Mouse (Mus musculus) MEL (cell line): Measurements from ENCODE around the gene Gpr85. TPM values are rescaled to one million over a fixed set of nuclear protein-coding genes. Genes with fewer than 3 reads are reported as not detected.

Source experiments
- DNase-seq: peaks from one replicate; pipeline ENCODE4 v3.0.0; 2011; ENCODE audit warnings: low read depth, low spot score
- H3K27ac ChIP-seq: 2 replicates; pipeline ENCODE4 v1.5.1; 2012; ENCODE audit warnings: low read depth, mild to moderate bottlenecking, control low read depth, low read length, moderate library complexity; ENCODE audit not compliant: control insufficient read depth
- H3K27me3 ChIP-seq, 2 experiments: fragments of 150-350 bp in 1 of 2; sonication (generic) in 1 of 2; 2 replicates each; pipeline ENCODE4 v1.6.1; 2012; ENCODE audit warnings: low read length in 2 of 2, mild to moderate bottlenecking in 2 of 2, improper control_type of control experiment in 1 of 2, moderate library complexity in 1 of 2; ENCODE audit not compliant: insufficient read depth in 2 of 2, control insufficient read depth in 1 of 2
- H3K36me3 ChIP-seq, 2 experiments: 2 replicates each; pipeline ENCODE4 v1.6.1; 2012 to 2014; ENCODE audit warnings: low read length in 2 of 2, improper control_type of control experiment in 1 of 2, inconsistent platforms in 1 of 2, mild to moderate bottlenecking in 1 of 2; ENCODE audit not compliant: insufficient read depth in 2 of 2, control insufficient read depth in 1 of 2
- H3K4me1 ChIP-seq, 2 experiments: fragments of 150-350 bp in 1 of 2; sonication (generic) in 1 of 2; 2 replicates each; pipeline ENCODE4 v1.6.1; 2012; ENCODE audit warnings: low read length in 2 of 2, improper control_type of control experiment in 1 of 2, mild to moderate bottlenecking in 1 of 2; ENCODE audit not compliant: insufficient read depth in 2 of 2, control insufficient read depth in 1 of 2
- H3K4me3 ChIP-seq, 2 experiments: fragments of 150-350 bp in 1 of 2; sonication (generic) in 1 of 2; 2 replicates each; pipeline ENCODE4 v1.5.1; 2012; ENCODE audit warnings: low read depth in 2 of 2, low read length in 2 of 2, mild to moderate bottlenecking in 2 of 2, moderate library complexity in 2 of 2, control low read depth in 1 of 2, improper control_type of control experiment in 1 of 2; ENCODE audit not compliant: control insufficient read depth in 1 of 2, insufficient read depth in 1 of 2
- H3K79me2 ChIP-seq: 2 replicates; pipeline ENCODE4 v1.6.1; 2012; ENCODE audit warnings: mild to moderate bottlenecking, low read length, moderate library complexity; ENCODE audit not compliant: control insufficient read depth, poor library complexity, insufficient read depth
- H3K9ac ChIP-seq: 2 replicates; pipeline ENCODE4 v1.6.1; 2012; ENCODE audit warnings: low read depth, mild to moderate bottlenecking, control low read depth, low read length, moderate library complexity; ENCODE audit not compliant: control insufficient read depth, poor library complexity, severe bottlenecking
- H3K9me3 ChIP-seq: fragments of 150-350 bp; sonication (generic); replicated peaks from 2 replicates; pipeline ENCODE4 v1.6.1; 2012; ENCODE audit warnings: mild to moderate bottlenecking, low read length, improper control_type of control experiment, moderate library complexity; ENCODE audit not compliant: insufficient read depth
- CHD2 ChIP-seq: IDR thresholded peaks from 2 replicates; pipeline ENCODE4 v1.6.1; 2011; ENCODE audit warnings: low read length, improper control_type of control experiment
- ELF1 ChIP-seq: IDR thresholded peaks from 2 replicates; pipeline ENCODE4 v1.6.1; 2014; ENCODE audit warnings: low read depth, mild to moderate bottlenecking, inconsistent platforms, low read length, improper control_type of control experiment, moderate library complexity
- HCFC1 ChIP-seq: IDR thresholded peaks from 2 replicates; pipeline ENCODE4 v1.6.1; 2012; ENCODE audit warnings: low read depth, mild to moderate bottlenecking, inconsistent platforms, low read length, improper control_type of control experiment, moderate library complexity
- JUND ChIP-seq: IDR thresholded peaks from 2 replicates; pipeline ENCODE4 v1.6.1; 2011; ENCODE audit warnings: low read depth, mild to moderate bottlenecking, improper control_type of control experiment, low read length
- MAX ChIP-seq: IDR thresholded peaks from 2 replicates; pipeline ENCODE4 v1.6.1; 2011; ENCODE audit warnings: low read length, improper control_type of control experiment
- MYB ChIP-seq: IDR thresholded peaks from 2 replicates; pipeline ENCODE4 v1.6.1; 2011; ENCODE audit warnings: mild to moderate bottlenecking, low read depth, low read length, improper control_type of control experiment
- RCOR1 ChIP-seq: IDR thresholded peaks from 2 replicates; pipeline ENCODE4 v1.6.1; 2012; ENCODE audit warnings: low read depth, mild to moderate bottlenecking, inconsistent platforms, low read length, improper control_type of control experiment
- SIN3A ChIP-seq: IDR thresholded peaks from 2 replicates; pipeline ENCODE4 v1.6.1; 2012; ENCODE audit warnings: low read length, improper control_type of control experiment, inconsistent platforms
- SMC3 ChIP-seq: IDR thresholded peaks from 2 replicates; pipeline ENCODE4 v1.6.1; 2011; ENCODE audit warnings: low read depth, low read length, improper control_type of control experiment
- UBTF ChIP-seq: IDR thresholded peaks from 2 replicates; pipeline ENCODE4 v1.6.1; 2012; ENCODE audit warnings: low read depth, mild to moderate bottlenecking, inconsistent platforms, low read length, improper control_type of control experiment, moderate library complexity, borderline replicate concordance; ENCODE audit not compliant: insufficient read depth
- ZKSCAN1 ChIP-seq: IDR thresholded peaks from 2 replicates; pipeline ENCODE4 v1.6.1; 2012; ENCODE audit warnings: low read depth, mild to moderate bottlenecking, inconsistent platforms, low read length, improper control_type of control experiment, moderate library complexity
- ZMIZ1 ChIP-seq: IDR thresholded peaks from 2 replicates; pipeline ENCODE4 v1.6.1; 2012; ENCODE audit warnings: low read depth, mild to moderate bottlenecking, inconsistent platforms, low read length, improper control_type of control experiment, moderate library complexity
- polyA plus RNA-seq, 2 experiments: library from polyadenylated mRNA; stranded (reverse) in 1 of 2; unstranded in 1 of 2; fragments of >175 nt in 1 of 2; fragments of >200 nt in 1 of 2; gene quantifications; 2 replicates each; pipeline versions ENCODE4 v1.2.1 to v1.2.4; 2012; ENCODE audit warnings: low replicate concordance in 2 of 2, low read depth in 1 of 2; ENCODE audit not compliant: insufficient read length in 2 of 2, insufficient read depth in 1 of 2, missing spikeins in 1 of 2
- total RNA-seq: library from RNA; depleted of rRNA; stranded (reverse); fragments of 300-350 nt; gene quantifications from 2 replicates; pipeline ENCODE4 v1.2.3, GENCODE M21; 2012

Gene Gpr85
- total and polyA plus RNA-seq, 3 experiments, result not detected

DNA sequence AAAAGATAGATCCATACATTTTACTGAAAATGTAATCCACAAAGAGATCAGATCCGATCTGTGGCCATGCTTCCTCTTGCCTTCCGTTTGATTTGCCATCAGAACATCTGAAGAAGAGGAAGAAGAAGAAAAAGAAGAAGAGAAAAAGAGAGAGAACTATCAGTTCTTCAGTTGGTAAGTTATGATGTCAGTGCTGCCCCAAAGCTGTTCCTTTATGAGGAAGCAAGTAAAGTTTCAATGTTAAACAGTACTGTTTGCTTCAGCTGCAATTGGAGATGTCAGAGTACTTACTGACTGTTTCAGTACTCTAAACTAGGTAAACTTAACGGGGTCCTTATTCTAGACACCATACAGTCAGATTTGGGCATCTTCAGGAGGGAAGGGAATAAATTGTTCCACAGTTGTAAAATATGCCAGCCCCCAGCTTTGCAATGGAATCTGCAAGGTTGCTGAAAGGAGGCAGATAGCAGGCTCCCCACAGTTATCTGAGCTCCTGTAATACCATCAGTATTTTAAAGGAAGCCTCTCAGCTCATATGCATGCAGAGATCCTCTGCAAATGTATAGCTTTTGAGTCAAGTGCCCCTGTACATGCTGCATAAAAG is 2.7 kb downstream of the Gpr85 start (continued):
- TF ChIP-seq ZKSCAN1, result no peak

DNA sequence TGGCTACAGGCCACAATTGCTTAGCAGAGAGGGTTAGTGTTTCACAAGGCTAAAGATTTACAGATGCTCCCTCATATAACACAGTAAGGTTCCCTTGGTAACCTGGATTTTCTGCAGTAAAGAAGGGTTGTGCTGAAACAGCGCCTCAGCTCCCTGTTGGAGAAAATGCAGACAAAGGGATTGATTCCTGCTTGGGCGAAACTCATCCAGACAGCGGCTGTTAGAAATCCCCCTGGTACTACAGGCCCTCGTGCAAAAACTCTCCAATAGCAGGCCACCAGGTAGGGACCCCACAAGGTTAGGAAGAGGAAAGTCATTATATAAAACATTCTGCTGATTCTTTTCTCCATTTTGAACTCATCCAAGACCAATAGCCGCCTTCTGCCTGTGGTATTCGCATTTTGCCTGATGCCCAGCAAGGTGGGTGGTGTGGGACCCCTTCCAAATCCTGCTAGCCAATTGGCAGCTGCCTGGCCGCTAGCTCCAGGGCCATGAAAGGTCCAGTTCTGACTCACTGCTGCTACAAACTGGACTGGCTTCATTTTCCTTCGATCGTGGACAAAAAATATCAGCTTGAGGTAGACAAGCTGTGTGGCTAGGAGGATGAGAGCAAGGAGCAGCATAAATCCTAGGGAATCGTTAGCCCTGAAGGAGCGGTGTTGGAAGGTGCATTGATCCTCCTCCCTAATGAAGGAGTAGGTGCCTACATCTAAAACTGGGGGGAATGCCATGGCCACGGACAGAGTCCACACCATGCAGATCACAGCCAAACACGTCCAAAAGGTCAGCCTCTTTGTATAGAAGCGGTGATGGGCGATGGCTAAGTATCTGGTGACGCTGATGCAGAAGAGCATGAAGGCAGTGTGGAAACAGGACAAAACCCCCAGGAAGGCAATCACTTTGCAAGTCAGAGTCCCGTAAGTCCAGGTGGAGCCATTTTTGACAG is 3.7 kb downstream of the Gpr85 start:
- H3K9ac ChIP-seq, result no peak overlapping the region
- TF ChIP-seq JUND, result no peak
- TF ChIP-seq ELF1, result no peak
- TF ChIP-seq SMC3, result no peak
- no peak for TF ChIP-seq CHD2
- TF ChIP-seq, all 39 proteins: peak for 0
- no peak overlapping the region for H3K4me3 ChIP-seq
- H3K4me1 ChIP-seq, result no peaks in the 10 kb centered on the region
- H3K36me3 ChIP-seq, result no peaks in the 10 kb centered on the region
- H3K27ac ChIP-seq, result no peak overlapping the region
- H3K9me3 ChIP-seq, result no peaks in the 10 kb centered on the region
- no peaks in the 10 kb centered on the region for H3K79me2 ChIP-seq
- DNase-seq, result no peak
- H3K27me3 ChIP-seq, result peaks cover 2 to 4% of the 10 kb centered on the region in 2 experiments; a peak in 3 of 4 replicates

DNA sequence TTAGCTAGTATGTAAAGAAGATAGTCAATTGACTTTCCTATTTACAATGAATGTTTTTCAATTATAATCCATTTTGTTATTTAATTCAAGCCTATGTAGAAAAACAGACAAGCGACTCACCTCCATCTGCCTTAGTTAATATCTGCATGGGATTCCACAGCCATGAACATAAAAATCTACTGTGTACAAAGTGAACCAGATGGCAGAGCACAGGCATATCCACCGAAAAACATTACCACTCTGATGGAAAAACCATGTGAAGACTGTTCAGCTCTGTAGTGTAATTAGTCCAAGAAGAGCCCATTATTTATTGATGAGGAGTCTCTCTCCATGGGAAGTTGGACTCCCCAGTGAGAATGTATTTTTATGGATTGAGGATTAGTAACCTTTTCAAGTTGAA is 7.0 kb downstream of the Gpr85 start:
- no peaks in the 10 kb centered on the region for H3K79me2 ChIP-seq
- no peak overlapping the region for H3K27ac ChIP-seq
- H3K36me3 ChIP-seq, result no peaks in the 10 kb centered on the region
- DNase-seq, result no peak
- no peak overlapping the region for H3K9ac ChIP-seq
- no peaks in the 10 kb centered on the region for H3K4me1 ChIP-seq
- TF ChIP-seq SMC3, result no peak
- no peak for TF ChIP-seq MYB
- TF ChIP-seq MAX, result no peak
- TF ChIP-seq SIN3A, result no peak
- no peak for TF ChIP-seq CHD2
- TF ChIP-seq RCOR1, result no peak
- no peak for TF ChIP-seq ELF1
- TF ChIP-seq UBTF, result no peak
- no peak for TF ChIP-seq HCFC1
- no peak for TF ChIP-seq ZMIZ1
- no peaks in the 10 kb centered on the region for H3K9me3 ChIP-seq
- no peak overlapping the region for H3K4me3 ChIP-seq
- peaks cover 9 to 14% of the 10 kb centered on the region in 2 experiments for H3K27me3 ChIP-seq
